Mouse (Mus musculus) megakaryocyte progenitor cell, adult 5-6 weeks (primary cell): Measurements from ENCODE around the gene Spred2. TPM values are rescaled to one million over a fixed set of nuclear protein-coding genes. Genes with fewer than 3 reads are reported as not detected.

ENCODE experiments used
- ATAC-seq: replicated peaks from 2 replicates; pipeline ENCODE4 v1.8.0; 2016; ENCODE audit warnings: mild to moderate bottlenecking, moderate TSS enrichment, inconsistent platforms; ENCODE audit not compliant: poor library complexity
- total RNA-seq, 2 experiments: library from RNA; stranded (forward) in 1 of 2; stranded (reverse) in 1 of 2; fragments of 157-497, 149-512 nt in 1 of 2; fragments of 200-1000 nt in 1 of 2; gene quantifications; 2 replicates each; pipeline versions ENCODE4 v1.2.3 to v1.2.4; 2015 to 2017

Spred2 gene
- total RNA-seq, 2 experiments from 2014 or later: 5.0 to 16.9 TPM

- ATAC-seq: 0 out of 2 replicates have a peak, but pooled peaks have one; percentile 15
These were observed 28.8 kb downstream of the Spred2 start for GRCm38 (mm10) chr11:19952963-19953362.

DNA sequence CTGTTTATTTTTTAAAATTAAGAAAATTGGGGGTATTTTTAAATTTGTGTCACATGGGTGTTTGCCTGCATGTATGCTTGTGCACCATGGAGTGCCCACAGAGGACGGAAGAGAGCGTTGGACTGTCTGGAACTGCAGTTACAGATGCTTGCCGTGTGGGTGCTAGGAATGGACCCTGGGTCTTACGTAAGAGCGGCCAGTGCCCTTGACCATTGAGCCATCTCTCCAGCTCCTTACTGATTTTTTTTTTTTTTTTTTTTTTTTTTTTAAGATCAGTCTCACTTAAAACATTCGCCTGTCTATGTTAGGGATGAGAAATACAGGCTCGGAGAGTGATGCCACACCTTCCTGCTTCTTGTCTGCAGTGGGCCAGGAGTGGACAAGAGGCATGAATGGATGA lies 29.7 kb downstream of the Spred2 start:
- ATAC-seq: no peak

GRCm38 (mm10) chr11:19955069-19955468 lies 30.9 kb downstream of the Spred2 start:
- ATAC-seq: no peak

DNA sequence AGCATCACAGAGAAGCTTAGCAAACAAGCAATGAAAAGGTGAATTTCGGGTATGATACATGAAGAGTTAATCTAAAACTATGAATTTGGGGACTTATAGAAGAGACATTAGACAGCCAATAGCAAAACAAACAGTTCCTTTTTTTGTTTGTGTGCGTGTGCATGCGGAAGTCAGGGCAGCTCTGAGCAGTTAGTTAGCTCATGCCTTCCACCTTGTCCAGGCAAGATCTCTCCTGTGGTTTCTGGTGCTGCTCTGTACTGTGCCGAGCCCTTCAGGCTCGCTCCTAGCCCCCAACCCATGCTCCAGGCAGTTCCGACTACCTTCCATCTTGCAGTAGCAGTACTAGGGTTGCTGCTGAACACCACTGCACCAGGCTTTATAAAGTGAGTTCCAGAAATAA lies 31.5 kb downstream of the Spred2 start:
- peak; percentile 86 for ATAC-seq

- ATAC-seq: no peak
These were observed 34.8 kb downstream of the Spred2 start for GRCm38 (mm10) chr11:19959006-19959405.

DNA sequence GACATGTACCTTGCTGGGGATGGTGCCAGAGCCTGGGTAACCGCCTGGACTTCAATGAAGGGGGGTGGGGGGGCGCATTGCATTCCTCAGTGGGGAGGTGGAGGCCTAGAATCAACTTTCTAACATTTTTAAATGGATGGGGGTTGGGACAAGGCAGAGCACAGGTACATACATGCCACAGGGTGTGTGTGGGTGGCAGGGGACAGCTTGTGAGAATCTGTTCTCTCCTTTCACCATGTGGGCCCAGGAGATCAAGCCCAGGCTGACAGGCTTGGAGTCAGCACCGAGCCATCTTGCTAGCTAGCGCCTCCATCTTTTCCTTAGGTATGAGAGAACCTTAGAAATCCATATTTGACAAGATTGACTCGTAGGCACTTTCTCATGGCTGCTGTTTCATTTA lies 35.7 kb downstream of the Spred2 start:
- no peak for ATAC-seq

DNA sequence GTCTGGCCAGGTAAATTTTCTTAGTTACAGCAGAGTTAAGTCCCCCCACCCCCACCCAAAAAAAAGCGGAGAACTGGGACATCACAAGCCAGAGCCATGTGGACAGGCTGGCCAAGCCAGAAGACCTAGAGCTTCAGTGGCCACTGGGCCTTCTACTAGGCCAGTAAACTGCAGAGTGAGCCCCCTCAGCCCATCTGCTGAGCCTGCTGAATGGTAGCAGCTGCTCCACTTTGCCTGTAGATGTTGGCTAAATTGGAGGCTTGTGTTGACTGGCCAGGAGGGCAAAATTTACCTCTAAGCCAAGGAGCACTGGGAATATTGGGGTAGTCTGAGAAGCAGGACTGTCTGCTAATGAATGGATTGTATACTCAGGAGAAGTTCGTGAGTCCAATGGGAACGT lies 36.4 kb downstream of the Spred2 start:
- ATAC-seq: no peak

GRCm38 (mm10) chr11:19961088-19961487 lies 36.9 kb downstream of the Spred2 start:
- peak; percentile 18 for ATAC-seq

DNA sequence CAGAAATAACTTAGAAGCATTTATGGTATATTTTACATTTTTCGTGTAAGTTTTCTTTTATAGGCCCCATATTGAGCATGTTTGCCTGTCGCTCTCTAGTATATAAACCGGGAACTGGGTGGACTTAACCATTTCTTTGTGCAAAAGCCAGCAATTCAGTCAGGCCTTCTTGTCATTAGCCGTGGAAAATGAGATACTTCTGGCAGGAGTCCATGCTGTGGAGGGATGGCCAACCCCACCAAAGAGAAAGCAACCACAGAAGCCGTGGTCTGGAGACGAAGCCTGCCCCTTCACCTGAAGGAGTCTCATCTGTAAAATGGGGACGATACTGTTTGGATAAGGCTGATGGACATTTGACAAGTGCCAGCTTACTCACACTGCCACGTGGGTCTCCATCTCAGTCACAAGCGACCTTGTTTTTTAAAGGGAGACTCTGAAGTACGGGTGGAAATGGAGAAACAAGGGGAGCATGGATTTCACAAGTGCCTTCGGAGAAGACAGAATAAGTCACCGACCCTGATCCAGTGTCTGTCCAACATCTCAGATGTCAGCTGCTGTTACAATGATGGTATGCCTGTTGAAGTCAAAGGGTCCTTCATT lies 37.7 kb downstream of the Spred2 start:
- ATAC-seq: no peak

DNA sequence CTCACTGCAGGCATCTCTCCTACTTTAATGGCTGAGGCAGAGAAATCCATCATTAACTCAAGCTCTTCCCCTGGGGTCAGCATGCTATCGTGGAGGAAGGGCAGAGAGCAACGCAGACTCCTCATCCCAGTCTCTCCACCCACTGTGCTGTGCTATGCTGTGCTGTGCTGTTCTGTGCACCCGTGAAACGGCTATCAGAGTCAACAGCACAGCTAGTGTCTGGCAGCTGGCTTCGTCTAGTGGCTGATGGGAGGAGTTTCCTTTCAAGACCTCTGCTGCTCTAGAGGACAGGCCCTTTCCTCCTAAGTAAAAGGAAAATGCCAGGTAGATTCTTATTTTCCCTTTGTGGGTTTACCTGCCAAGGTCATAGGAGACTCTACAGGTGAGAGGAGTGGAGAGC lies 38.6 kb downstream of the Spred2 start:
- peak; percentile 80 for ATAC-seq

DNA sequence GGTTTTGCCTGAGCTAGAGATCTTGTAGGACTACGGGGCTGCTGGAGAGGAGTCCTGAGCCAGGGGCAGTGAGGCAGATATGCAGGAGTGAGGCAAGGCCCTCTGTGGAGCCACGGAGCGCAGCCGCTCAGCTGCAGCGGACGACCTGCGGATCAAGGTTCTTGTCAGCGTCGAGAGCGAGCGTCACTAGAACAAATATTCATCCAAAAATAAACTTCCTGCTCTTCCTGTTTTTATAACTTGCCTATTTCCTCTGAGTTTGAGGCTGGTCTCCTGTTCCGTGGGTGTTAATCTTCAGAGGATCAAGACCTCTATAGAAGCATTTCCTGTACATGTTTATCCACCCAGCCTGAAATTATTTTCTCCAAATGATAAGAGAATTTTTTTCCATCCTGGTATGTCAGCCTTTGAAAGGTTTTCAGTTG lies 39.6 kb downstream of the Spred2 start:
- peak; percentile 26 for ATAC-seq

DNA sequence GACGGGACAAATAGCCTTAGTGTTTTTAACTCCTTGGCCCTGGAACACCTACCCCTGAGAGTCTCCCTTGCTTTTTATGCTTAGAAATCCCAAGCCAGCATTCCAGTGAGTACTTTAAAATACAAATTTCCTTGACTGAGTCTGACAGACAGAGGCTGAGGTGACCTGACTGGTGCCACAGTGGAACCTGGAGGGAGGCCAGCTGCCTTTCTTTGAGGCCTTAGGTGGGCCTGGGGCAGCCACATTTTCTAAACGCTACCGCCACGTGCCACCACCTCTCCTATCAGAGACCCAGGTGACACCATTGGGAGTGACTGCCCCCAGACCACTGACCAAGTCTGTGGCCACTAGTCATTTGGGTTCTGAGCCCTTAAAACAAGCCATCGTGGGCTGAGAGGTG lies 40.2 kb downstream of the Spred2 start:
- no peak for ATAC-seq

GRCm38 (mm10) chr11:19965037-19965611 lies 40.9 kb downstream of the Spred2 start:
- 0 out of 2 replicates have a peak, but pooled peaks have one; percentile 6 for ATAC-seq

- ATAC-seq: no peak
These were observed 41.5 kb downstream of the Spred2 start for GRCm38 (mm10) chr11:19965664-19966063.

DNA sequence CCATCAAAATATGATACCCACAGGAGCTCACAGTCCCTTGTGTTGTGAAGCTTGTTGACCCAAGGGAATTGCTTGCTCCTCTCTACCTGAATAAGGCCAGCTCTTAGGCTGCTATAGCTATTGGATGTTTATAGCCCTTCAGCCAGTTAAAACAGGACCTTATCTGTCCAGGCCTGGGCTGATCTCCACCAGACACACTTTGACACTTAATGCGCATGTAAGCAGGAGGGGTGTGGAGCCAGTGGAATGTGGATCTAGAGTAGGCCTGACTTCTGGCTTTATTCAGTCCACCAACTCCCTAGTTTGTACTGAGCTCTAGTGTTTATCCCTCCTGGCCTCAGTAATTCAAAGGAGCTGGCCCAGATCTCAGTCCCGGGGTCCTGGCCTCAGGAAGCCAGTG lies 42.1 kb downstream of the Spred2 start:
- peak; percentile 36 for ATAC-seq

DNA sequence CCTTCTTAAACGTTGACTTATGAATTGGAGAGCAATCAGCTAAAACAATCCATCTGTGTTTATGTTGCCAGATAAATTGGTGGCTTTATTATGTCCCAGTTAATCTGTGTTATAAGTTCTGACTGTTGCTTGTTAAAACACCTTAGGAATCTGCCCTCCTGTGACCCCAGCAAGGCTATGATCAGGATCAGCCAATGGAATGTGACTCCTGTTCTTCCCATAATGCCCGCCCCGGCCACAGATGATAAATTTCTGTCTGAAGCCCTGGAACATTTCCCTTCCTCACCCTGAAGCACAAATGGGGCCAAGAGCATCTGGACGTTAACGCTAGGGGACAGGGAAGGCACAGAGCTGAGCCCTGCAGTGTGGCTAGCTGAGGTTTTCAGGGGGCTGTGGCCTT lies 45.4 kb downstream of the Spred2 start:
- ATAC-seq: no peak

DNA sequence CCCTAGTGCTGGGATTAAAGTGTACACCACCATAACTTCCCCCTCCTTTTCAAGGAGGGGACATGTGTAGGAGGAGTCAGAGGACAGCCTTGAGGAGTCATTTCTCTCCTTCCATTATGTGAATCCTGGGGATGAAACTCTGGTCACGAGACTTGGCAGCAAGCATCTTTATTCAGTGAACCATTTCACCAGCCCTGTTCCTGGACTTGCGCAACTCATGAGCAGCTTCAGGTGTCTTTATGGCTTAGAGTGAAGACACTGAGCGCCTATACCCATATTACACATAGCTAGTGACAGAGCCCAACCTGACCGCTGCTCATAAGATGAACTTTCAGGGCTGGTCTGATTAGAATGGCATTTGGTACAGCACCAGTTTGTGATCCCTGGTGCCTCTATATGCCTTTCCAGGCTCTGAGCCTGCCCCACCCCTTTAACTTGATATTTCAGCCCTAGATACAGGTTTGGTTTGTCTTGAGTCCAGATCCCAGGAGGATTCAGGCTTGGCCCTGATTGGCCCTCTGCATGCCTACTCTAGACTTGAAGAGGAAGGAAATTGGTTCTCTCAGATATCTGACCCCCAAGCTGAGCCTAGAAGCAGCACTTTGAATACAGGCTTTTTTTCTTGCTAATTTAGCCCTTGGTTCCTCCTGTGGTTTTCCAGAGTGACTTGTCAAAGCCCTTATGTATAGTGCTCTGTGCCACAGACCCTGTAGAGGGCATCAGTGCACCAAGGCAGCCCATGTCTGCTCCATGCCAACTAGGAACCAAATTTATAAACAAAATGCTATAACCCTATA lies 48.0 kb downstream of the Spred2 start:
- ATAC-seq: peak; percentile 94

GRCm38 (mm10) chr11:19973032-19973790 lies 49.0 kb downstream of the Spred2 start:
- no peak for ATAC-seq

- no peak for ATAC-seq
These were observed 51.9 kb downstream of the Spred2 start for GRCm38 (mm10) chr11:19976032-19976431.

- no peak for ATAC-seq
These were observed 53.5 kb downstream of the Spred2 start for GRCm38 (mm10) chr11:19977687-19978086.

DNA sequence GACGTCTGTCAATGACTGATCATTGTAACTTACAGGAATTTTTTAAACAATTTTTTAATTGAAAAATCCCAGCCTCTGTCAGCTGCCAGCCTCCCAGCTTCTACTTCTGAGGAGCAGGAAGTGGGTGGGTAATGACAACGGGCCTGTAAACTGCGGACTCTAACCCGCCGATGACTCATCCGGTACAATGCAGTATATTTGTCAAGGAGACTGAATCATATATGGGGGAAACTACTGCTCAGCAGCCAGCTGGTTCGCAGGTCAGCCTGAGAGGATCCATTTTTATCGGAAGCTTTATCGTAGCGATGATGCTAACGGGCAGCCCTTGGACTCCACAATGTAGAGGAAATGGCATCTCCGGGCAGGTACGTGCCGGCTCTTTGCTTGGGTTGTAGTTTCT lies 55.2 kb downstream of the Spred2 start:
- peak; percentile 77 for ATAC-seq
